Mouse (Mus musculus) granulocyte monocyte progenitor cell, adult 5-6 weeks (primary cell): ENCODE data around the gene Mettl1. TPM values are rescaled to one million over a fixed set of nuclear protein-coding genes. Genes with fewer than 3 reads are reported as not detected.

Experiments used
- ATAC-seq: replicated peaks from 2 replicates; pipeline ENCODE4 v1.8.0; 2016; ENCODE audit warnings: mild to moderate bottlenecking, moderate TSS enrichment, inconsistent platforms; ENCODE audit not compliant: poor library complexity, severe bottlenecking
- total RNA-seq, 2 experiments: library from RNA; stranded (forward) in 1 of 2; stranded (reverse) in 1 of 2; fragments of 200-712, 200-1000 nt in 1 of 2; fragments of >200 nt in 1 of 2; fragmentation: Nextera tagmentation in 1 of 2; gene quantifications; 2 replicates each; pipeline ENCODE4 v1.2.3; 2014 to 2017

The Mettl1 gene
- total RNA-seq, 2 experiments from 2014 or later, result 36.7 to 47.0 TPM

DNA sequence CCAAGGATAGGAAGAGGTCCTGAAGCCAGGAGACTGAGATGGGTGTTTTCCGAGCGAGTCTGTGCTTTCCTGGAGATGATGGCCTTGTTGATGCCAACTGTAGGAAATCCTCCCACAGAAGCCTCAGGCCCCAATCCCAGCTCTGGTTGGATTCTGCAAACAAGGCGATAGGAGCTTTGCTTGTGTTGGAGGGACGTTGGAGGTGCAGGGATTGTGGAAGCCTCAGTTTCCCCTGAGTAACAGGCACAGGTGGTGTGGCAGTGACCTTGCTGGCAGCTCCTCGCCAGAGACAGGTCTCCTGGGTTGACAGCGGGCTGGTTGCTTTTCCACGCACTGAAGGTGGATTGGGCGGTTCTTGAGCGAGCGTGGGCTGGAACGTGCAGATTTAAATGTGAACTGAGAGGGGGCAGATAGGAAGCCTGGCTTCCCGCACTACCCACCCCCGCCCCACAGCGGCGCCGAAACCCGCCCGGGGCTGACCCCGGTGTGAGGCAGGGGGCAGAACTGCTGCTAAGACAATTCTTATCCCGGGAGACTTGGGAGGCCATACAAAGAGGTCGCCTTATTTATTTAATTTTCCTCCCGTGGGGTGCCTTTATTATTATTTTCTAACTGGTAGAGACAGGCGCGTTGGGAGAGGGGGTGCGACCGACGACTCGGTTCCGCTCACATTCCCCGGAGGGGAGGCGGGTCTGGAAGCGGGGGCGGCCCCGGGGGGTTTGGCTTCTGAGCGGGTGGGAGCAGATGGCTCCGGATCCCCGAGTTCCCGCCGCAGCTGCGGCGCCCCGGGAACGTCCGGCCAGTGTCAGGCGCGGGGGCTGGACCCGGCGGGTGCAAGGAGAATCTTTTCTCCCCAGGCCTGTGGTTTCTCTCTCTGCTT, 39.9 kb downstream of the Mettl1 start:
- ATAC-seq, result no peak

DNA sequence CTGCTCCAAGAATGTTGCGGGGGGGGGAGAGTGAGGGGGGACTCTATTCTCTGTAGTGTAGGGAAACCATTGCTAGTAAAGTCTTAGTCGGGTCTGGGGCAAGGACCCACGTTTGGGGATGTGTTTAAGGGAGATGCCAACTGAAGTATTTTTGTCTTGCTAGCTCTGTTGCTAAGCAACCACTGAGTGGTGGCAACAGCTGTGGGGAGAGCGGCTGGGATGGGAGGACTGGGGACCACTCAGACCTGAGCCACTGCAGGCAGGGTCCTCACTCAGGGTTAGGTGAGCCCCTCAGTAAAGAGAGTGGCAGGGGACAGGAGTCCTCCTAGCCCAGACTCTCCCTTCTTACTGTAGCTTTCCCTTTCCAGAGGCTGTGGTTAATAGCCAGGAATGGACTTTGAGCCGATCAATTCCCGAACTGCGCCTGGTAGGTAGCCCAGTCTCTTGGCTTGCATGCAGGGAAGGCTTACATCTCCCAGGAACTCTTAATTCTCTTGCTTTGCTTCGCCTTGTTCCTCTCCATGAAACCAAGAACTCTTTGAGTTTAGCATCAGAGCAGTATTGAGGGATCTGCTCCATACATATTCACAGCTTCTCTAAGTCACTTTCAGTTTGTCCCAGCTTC, 40.9 kb downstream of the Mettl1 start:
- no peak for ATAC-seq

DNA sequence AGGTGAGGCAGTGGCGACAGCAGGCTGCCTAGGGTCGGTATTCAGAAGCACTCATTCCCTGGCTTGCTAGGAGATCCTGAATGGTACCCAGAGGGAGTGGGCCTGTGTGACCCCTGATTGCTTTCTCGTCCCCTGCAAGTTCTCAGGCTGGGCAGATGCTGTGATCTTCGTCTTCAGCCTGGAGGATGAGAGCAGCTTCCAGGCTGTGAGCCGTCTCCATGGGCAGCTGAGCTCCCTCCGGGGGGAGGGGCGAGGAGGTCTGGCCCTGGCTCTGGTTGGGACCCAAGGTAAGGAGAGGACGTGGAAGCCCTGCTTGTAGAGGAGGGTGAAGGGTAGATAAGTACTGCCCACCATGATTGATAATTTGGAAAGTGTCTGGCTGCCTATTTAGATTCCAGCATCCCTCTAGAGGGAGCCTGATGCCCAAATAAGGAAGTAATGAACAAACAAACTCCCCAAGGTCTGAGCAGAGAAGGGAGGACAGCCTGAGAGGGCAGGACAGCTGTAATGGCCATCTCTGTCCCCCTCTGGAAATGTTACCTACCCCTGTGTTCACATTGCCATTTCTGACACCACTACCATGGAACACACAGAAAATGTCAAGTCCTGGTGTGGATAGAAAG, 42.2 kb downstream of the Mettl1 start:
- ATAC-seq, result no peak

DNA sequence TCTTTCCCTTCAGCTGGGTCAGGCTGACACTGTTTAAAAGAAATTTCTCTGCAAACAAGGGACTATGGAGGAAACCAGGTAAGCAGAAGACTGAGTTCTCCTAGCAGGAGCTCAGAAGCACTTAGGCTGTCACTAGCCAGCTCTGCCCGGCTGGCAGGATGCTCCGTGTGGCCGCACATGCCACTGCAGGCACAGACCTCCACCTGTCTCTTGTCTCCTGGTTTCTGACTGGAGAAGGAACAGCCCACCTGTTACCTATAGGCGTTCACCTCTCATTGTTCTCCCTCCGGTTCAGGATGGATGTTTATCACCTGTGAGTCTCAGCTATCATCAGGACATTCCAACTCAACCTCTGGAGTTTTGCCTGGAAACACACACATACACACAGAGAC, 42.7 kb downstream of the Mettl1 start:
- no peak for ATAC-seq

DNA sequence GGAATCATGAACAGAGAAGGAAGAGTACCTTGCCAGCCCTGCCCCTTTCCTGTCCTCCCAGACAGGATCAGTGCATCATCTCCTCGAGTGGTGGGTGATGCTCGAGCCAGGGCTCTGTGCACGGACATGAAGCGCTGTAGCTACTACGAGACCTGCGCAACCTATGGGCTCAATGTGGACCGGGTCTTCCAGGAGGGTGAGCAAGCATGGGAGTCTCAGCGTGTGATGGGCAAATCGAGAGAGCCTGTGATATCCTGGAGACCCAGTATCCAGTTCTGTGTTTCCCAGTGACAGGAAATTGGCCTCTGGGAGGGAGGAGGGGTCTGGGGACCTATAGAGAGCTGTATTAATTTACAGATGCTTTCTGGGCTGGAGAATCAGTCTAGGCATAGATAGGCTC, 43.8 kb downstream of the Mettl1 start:
- ATAC-seq, result no peak

DNA sequence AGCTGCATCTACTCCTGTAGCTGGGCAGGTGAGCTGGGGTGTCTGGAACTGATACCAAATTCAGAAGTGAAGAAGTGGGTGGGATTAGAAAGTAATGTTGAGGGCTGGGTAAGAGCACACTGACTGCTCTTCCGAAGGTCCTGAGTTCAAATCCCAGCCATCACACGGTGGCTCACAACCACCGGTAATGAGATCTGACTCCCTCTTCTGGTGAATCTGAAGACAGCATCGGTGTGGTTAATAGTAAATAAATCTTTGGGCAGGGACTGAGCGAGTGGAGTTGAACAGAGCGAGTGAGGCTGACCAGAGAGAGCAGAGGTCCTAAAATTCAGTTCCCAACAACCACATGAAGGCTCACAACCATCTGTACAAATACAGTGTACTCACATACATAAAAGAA, 44.4 kb downstream of the Mettl1 start:
- no peak for ATAC-seq

DNA sequence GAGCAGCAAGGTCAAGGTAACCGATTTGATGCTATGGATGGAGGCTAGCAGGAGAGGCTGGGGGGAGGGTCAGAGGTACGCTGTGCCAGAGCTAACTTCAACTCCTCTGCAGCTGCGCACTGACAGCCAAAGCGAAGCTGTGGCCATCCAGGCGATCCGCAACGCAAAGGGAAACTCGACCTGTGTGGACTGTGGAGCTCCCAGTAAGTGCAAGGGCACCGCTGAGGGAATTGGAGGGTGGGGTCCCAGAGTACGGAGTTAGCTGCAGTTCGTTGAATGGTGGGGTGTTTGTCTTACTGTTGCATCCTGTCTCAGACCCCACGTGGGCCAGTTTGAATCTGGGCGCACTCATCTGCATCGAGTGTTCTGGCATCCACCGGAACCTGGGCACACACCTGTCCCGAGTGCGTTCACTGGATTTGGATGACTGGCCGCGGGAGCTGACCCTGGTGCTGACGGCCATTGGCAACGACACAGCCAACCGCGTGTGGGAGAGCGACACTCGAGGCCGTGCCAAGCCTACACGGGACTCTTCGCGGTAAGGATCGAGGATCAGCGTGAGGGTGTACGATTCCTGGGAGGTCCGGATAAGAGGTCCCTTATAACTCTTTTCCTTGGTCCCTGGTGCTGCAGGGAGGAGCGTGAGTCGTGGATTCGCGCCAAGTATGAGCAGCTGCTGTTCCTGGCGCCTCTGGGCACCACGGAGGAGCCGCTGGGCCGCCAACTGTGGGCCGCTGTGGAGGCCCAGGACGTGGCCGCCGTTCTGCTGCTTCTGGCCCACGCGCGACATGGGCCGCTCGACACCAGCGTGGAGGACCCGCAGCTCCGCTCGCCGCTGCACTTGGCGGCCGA, 49.6 kb downstream of the Mettl1 start:
- ATAC-seq, result no peak

DNA sequence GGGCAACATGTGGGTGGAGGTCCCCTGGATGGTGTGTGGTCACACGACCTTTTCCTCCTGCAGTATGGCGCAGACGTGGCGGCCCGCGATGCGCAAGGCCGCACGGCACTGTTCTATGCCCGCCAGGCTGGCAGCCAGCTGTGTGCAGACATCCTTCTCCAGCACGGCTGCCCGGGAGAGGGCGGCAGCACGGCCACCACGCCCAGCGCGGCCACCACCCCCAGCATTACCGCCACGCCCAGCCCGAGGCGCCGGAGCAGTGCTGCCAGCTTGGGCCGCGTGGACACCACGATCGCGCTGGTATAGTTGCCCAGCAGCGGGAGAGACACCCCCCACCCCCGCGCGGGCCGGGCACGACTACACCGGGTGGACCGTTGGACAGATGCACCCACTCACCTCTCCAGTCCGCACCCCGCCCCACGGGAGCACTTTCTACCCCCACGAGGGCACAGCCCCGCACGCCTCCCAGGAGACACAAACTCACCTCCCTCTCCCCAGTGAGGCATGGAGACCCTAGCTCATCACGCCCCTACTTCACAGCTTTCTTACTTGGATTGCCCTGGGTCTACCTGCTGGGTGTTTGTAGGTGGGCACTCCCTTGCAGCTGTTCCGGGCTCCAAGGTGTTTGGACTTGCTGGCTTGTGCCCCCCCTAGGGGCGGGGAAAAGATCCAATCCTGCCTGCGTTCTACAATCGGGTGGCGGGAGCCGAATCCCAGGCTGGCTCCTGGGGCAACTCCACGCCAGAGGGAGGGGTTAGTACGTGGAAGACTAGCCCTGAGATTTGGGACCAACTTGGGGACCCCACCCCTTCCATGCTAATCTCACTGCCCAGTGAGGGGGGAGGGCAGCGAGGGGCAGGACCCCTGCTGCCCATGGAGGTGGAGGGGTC, 50.5 kb downstream of the Mettl1 start:
- no peak for ATAC-seq

DNA sequence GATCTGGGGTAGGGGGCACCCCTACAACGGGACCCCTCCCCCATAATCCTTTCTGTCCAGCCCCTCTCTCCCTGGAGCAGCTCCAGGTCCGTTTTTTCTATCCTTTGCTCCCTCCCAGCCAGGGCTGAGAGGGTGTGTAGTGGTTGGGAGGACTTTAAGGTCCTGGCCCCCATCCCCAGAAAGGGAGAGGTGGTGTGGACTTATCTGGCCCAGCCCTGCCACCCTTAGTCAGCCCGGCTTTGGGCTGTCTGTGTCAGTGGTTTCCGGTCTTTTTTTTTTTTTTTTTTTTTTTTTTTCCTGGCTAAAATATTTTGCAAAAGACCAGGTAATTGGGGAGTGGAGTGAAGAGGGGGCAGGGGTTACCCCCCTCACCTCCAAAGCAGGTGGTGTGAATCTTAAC, 51.5 kb downstream of the Mettl1 start:
- ATAC-seq, result no peak

DNA sequence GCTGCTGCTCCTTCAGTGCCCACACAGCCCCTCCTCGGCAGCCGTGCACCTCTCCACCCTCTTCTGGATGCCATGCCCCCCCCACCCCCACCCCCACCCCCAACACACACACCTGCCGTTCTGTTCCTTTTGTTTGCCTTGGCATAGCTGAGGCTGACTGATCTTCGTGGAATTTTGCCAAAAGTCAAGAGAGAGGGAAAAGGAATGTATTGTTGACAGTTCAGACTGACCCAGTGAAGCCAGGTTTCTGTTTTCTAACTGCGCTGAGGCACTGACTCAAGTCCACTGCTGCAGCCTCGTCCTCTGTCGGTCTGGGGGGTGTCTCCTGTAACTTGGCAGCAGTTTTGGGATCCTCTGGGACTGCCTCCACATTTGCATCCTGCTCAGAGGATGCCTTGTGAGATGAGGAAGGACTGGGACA, 53.2 kb downstream of the Mettl1 start:
- no peak for ATAC-seq

Other genes with a start within 250 kb of the Mettl1 start
- 19.0 and 20.2 TPM in 2 replicates for gene Atp23, start 140.1 kb upstream of the Mettl1 start, total RNA-seq (2014; fragmentation: Nextera tagmentation)
- 12.8 and 15.7 TPM in 2 replicates for gene Atp23, start 140.1 kb upstream of the Mettl1 start, total RNA-seq (2017)
- gene Ctdsp2, start 62.7 kb upstream of the Mettl1 start, total RNA-seq (2014; fragmentation: Nextera tagmentation), result 53.4 and 62.9 TPM in 2 replicates
- 21.2 and 21.5 TPM in 2 replicates for gene Ctdsp2, start 62.7 kb upstream of the Mettl1 start, total RNA-seq (2017)
- gene Avil, start 40.7 kb upstream of the Mettl1 start, total RNA-seq (2014; fragmentation: Nextera tagmentation), result not detected in 2 replicates
- not detected in 2 replicates for gene Avil, start 40.7 kb upstream of the Mettl1 start, total RNA-seq (2017)
- 32.9 and 52.7 TPM in 2 replicates for gene Tsfm, start 10.6 kb upstream of the Mettl1 start, total RNA-seq (2014; fragmentation: Nextera tagmentation)
- gene Tsfm, start 10.6 kb upstream of the Mettl1 start, total RNA-seq (2017), result 33.1 and 41.5 TPM in 2 replicates
- gene Eef1akmt3, start 99 bp downstream of the Mettl1 start, total RNA-seq (2014; fragmentation: Nextera tagmentation), result 0.13 TPM in 1 of 2 replicates, not detected in the other
- gene Eef1akmt3, start 99 bp downstream of the Mettl1 start, total RNA-seq (2017), result not detected in 2 replicates
- gene Cyp27b1, start 6.8 kb downstream of the Mettl1 start, total RNA-seq (2014; fragmentation: Nextera tagmentation), result 0.45 TPM in 1 of 2 replicates, not detected in the other
- gene Cyp27b1, start 6.8 kb downstream of the Mettl1 start, total RNA-seq (2017), result 0.69 TPM in 1 of 2 replicates, not detected in the other
- not detected in 2 replicates for gene March9, start 18.8 kb downstream of the Mettl1 start, total RNA-seq (2014; fragmentation: Nextera tagmentation)
- gene March9, start 18.8 kb downstream of the Mettl1 start, total RNA-seq (2017), result not detected in 2 replicates
- gene Cdk4, start 22.1 kb downstream of the Mettl1 start, total RNA-seq (2014; fragmentation: Nextera tagmentation), result 721 and 802 TPM in 2 replicates
- 568 and 716 TPM in 2 replicates for gene Cdk4, start 22.1 kb downstream of the Mettl1 start, total RNA-seq (2017)
- gene Tspan31, start 28.9 kb downstream of the Mettl1 start, total RNA-seq (2014; fragmentation: Nextera tagmentation), result 92.4 and 102 TPM in 2 replicates
- 82.5 and 82.6 TPM in 2 replicates for gene Tspan31, start 28.9 kb downstream of the Mettl1 start, total RNA-seq (2017)
- 26.3 and 27.2 TPM in 2 replicates for gene Agap2, start 33.9 kb downstream of the Mettl1 start, total RNA-seq (2014; fragmentation: Nextera tagmentation)
- 18.8 and 34.4 TPM in 2 replicates for gene Agap2, start 33.9 kb downstream of the Mettl1 start, total RNA-seq (2017)
- 73.3 and 80.0 TPM in 2 replicates for gene Os9, start 79.7 kb downstream of the Mettl1 start, total RNA-seq (2014; fragmentation: Nextera tagmentation)
- gene Os9, start 79.7 kb downstream of the Mettl1 start, total RNA-seq (2017), result 202 and 218 TPM in 2 replicates
- gene B4galnt1, start 123.8 kb downstream of the Mettl1 start, total RNA-seq (2014; fragmentation: Nextera tagmentation), result 288 and 308 TPM in 2 replicates
- 141 and 161 TPM in 2 replicates for gene B4galnt1, start 123.8 kb downstream of the Mettl1 start, total RNA-seq (2017)
- 0.15 TPM in 1 of 2 replicates, not detected in the other for gene Slc26a10, start 139.2 kb downstream of the Mettl1 start, total RNA-seq (2014; fragmentation: Nextera tagmentation)
- 0.26 and 0.88 TPM in 2 replicates for gene Slc26a10, start 139.2 kb downstream of the Mettl1 start, total RNA-seq (2017)
- 3.2 TPM in 1 of 2 replicates, not detected in the other for gene Arhgef25, start 148.7 kb downstream of the Mettl1 start, total RNA-seq (2014; fragmentation: Nextera tagmentation)
- 0.15 and 0.95 TPM in 2 replicates for gene Arhgef25, start 148.7 kb downstream of the Mettl1 start, total RNA-seq (2017)
- gene Dtx3, start 154.3 kb downstream of the Mettl1 start, total RNA-seq (2014; fragmentation: Nextera tagmentation), result 51.9 and 54.4 TPM in 2 replicates
- 17.9 and 19.9 TPM in 2 replicates for gene Dtx3, start 154.3 kb downstream of the Mettl1 start, total RNA-seq (2017)
- 12.1 and 13.6 TPM in 2 replicates for gene Pip4k2c, start 170.2 kb downstream of the Mettl1 start, total RNA-seq (2014; fragmentation: Nextera tagmentation)
- gene Pip4k2c, start 170.2 kb downstream of the Mettl1 start, total RNA-seq (2017), result 7.6 and 13.8 TPM in 2 replicates
- gene Kif5a, start 221.9 kb downstream of the Mettl1 start, total RNA-seq (2014; fragmentation: Nextera tagmentation), result 1.4 TPM in 1 of 2 replicates, not detected in the other
- 0.30 and 0.31 TPM in 2 replicates for gene Kif5a, start 221.9 kb downstream of the Mettl1 start, total RNA-seq (2017)
- gene Dctn2, start 225.0 kb downstream of the Mettl1 start, total RNA-seq (2014; fragmentation: Nextera tagmentation), result 62.3 and 72.1 TPM in 2 replicates
- gene Dctn2, start 225.0 kb downstream of the Mettl1 start, total RNA-seq (2017), result 80.4 and 83.9 TPM in 2 replicates
- gene Mbd6, start 247.6 kb downstream of the Mettl1 start, total RNA-seq (2014; fragmentation: Nextera tagmentation), result 53.3 and 72.1 TPM in 2 replicates
- gene Mbd6, start 247.6 kb downstream of the Mettl1 start, total RNA-seq (2017), result 4.1 TPM in 2 replicates